Mouse (Mus musculus): ENCODE data around the gene Adi1. TPM values are rescaled to one million over a fixed set of nuclear protein-coding genes. Genes with fewer than 3 reads are reported as not detected.

The Adi1 gene
- polyA plus RNA-seq, 1 experiment from 2014 or later: 48.1 TPM

DNA sequence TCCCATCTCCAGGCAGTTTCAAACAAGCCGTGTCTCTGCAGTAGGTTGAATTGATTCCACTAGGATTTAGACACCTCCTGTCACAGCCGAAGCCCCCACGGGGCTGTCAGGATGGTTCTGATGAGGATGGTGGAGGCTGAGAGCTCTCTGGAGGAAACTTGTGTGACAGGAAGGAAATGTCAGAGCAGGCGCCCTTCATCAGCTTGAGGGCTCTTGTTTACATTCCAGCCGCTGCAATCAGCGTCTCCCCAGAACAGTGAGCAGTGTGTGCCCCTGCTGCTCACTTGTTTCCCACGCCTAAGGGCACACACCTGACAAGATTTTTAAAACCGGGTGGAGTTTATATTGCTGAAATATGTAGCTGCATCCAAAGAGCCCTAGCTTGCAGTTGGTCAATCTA lies 7.7 kb upstream of the Adi1 start:
- H3K9me3 ChIP-seq (replicated peaks): no peaks in the 10 kb centered on the region
- H3K4me1 ChIP-seq: peaks cover 9% of the 10 kb centered on the region
- no peak overlapping the region for H3K27ac ChIP-seq (replicated peaks)
- no peak overlapping the region for H3K4me3 ChIP-seq
- H3K27me3 ChIP-seq (ENCODE audit: low read depth, poor library complexity, severe bottlenecking): no peaks in the 10 kb centered on the region
- peaks cover 5% of the 10 kb centered on the region; the same call in 1 of the 2 replicates for H3K36me3 ChIP-seq
- no peak for DNase-seq (ENCODE audit: low spot score)
- 65% methylated on average over 8 of the region's 8 CpGs for WGBS

DNA sequence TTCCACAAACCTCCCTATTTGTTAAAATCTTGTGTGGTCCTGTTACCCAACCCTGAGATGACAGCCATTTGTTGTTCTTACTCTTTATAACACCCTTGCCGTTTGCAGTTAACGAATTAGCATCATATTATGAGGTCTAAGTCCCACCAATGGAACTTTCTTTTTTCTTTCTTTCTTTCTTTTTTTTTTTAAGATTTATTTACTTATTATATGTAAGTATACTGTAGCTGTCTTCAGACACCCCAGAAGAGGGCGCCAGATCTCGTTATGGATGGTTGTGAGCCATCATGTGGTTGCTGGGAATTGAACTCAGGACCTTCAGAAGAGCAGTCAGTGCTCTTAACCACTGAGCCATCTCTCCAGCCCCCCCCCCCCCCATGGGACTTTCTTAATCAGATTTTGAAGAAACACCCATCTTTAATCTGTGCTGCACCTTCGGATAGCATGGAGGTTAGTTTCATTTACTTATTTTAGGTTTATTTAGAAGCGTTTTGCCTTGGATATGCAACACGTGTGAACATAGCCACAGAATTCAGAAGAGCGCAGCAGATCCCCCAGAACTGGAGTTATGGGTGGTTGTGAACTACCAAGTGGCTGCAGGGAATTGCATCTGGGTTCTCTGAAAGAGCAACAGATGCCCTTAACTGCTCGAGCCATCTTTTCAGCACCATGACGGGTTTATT lies 852 bp upstream of the Adi1 start:
- Histone ChIP-seq H3K27me3 (ENCODE audit: low read depth, poor library complexity, severe bottlenecking) (no peaks in the 10 kb centered on the region), H3K36me3 (peaks cover 17% of the 10 kb centered on the region), H3K4me3 (no peak overlapping the region), H3K27ac (replicated peaks) (no peak overlapping the region), H3K4me1 (peaks cover 17% of the 10 kb centered on the region), H3K9me3 (replicated peaks) (no peaks in the 10 kb centered on the region)
- no peak for DNase-seq (ENCODE audit: low spot score)
- WGBS: 87% methylated on average over 10 of the region's 10 CpGs

DNA sequence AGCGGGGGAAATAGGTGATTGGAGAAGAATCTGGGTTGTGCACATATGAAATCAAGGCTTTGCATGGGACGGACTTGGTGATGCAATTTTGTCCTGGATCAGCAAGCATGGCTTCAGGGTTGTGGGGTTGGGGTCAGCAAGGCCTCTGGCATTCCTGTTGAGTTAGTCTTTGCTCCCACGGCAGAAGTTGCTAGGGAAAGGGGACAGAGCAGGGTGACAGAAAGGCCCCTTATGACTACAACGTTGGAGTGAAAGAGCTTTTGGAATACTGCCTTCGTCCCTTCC lies 836 bp downstream of the Adi1 start:
- H3K27ac ChIP-seq (replicated peaks): peak overlapping the region; percentile 92
- peak overlapping the region; percentile 64 for H3K4me3 ChIP-seq
- peaks cover 26% of the 10 kb centered on the region for H3K36me3 ChIP-seq
- no peaks in the 10 kb centered on the region for H3K27me3 ChIP-seq (ENCODE audit: low read depth, poor library complexity, severe bottlenecking)
- DNase-seq (ENCODE audit: low spot score): peak; percentile 18
- peaks cover 17% of the 10 kb centered on the region for H3K4me1 ChIP-seq
- no peaks in the 10 kb centered on the region for H3K9me3 ChIP-seq (replicated peaks)
- WGBS: 72% methylated on average over 5 of the region's 5 CpGs

GRCm38 (mm10) chr12:28684674-28685073 lies 9.6 kb downstream of the Adi1 start:
- no peak overlapping the region for H3K27ac ChIP-seq (replicated peaks)
- H3K27me3 ChIP-seq (ENCODE audit: low read depth, poor library complexity, severe bottlenecking): no peaks in the 10 kb centered on the region
- peaks cover 41% of the 10 kb centered on the region for H3K36me3 ChIP-seq
- no peaks in the 10 kb centered on the region for H3K9me3 ChIP-seq (replicated peaks)
- H3K4me3 ChIP-seq: no peak overlapping the region
- DNase-seq (ENCODE audit: low spot score): no peak
- H3K4me1 ChIP-seq: peaks cover 10% of the 10 kb centered on the region
- WGBS: 80% methylated on average over 1 of the region's 1 CpGs

- H3K4me3 ChIP-seq: no peak overlapping the region
- peaks cover 10% of the 10 kb centered on the region for H3K4me1 ChIP-seq
- 72% methylated on average over 3 of the region's 3 CpGs for WGBS
- DNase-seq (ENCODE audit: low spot score): no peak
- H3K36me3 ChIP-seq: peaks cover 48% of the 10 kb centered on the region
- H3K27me3 ChIP-seq (ENCODE audit: low read depth, poor library complexity, severe bottlenecking): no peaks in the 10 kb centered on the region
- no peaks in the 10 kb centered on the region for H3K9me3 ChIP-seq (replicated peaks)
- no peak overlapping the region for H3K27ac ChIP-seq (replicated peaks)
These were observed 10.7 kb downstream of the Adi1 start for GRCm38 (mm10) chr12:28685771-28686170.

DNA sequence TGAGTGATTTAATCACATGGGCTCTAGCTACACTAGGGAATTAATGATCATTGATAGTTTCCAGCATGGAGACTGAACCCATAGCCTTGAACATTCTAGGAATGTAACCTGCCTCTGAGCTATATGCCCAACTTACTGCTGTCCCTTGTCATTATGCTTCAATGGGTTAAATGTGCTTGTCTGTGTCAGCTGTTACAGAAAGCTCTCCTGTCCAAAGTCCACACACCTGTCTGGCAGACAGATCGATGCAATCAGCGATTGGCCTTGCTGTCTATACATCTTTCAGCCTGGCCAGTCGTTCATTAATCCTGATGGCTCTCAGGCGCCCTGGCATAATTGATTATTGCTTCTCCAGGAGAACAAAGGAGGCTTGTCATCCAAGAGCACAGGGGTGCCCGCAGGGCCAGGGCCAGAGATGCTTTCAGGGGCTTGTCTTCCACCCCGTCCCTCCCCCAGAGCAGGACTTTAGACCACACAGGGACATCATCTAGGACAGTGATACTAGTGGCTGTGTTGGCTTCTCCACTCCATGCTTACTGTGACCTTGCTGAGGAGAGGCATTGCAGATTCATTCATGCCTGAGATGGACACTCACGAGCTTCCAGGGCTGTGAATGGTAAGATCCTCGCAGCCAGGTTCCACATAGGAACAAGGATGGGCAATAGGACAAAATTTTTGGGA lies 11.3 kb downstream of the Adi1 start:
- 76% methylated on average over 8 of the region's 8 CpGs for whole genome bisulfite sequencing
- Histone ChIP-seq H3K36me3 (peaks cover 48% of the 10 kb centered on the region), H3K4me3 (no peak overlapping the region), H3K27ac (replicated peaks) (no peak overlapping the region), H3K27me3 (ENCODE audit: low read depth, poor library complexity, severe bottlenecking) (no peaks in the 10 kb centered on the region), H3K4me1 (peaks cover 10% of the 10 kb centered on the region), H3K9me3 (replicated peaks) (no peaks in the 10 kb centered on the region)
- no peak for DNase-seq (ENCODE audit: low spot score)

GRCm38 (mm10) chr12:28688996-28689395 lies 14.0 kb downstream of the Adi1 start:
- Histone ChIP-seq H3K9me3 (replicated peaks) (no peaks in the 10 kb centered on the region), H3K27me3 (ENCODE audit: low read depth, poor library complexity, severe bottlenecking) (no peaks in the 10 kb centered on the region), H3K36me3 (peaks cover 42% of the 10 kb centered on the region), H3K27ac (replicated peaks) (no peak overlapping the region), H3K4me3 (no peak overlapping the region), H3K4me1 (peaks cover 10% of the 10 kb centered on the region)
- DNase-seq (ENCODE audit: low spot score): no peak
- 67% methylated on average over 6 of the region's 6 CpGs for WGBS

- Histone ChIP-seq H3K36me3 (peaks cover 52% of the 10 kb centered on the region), H3K4me1 (peaks cover 9% of the 10 kb centered on the region)
These were observed 15.7 kb downstream of the Adi1 start for GRCm38 (mm10) chr12:28690730-28691129.

DNA sequence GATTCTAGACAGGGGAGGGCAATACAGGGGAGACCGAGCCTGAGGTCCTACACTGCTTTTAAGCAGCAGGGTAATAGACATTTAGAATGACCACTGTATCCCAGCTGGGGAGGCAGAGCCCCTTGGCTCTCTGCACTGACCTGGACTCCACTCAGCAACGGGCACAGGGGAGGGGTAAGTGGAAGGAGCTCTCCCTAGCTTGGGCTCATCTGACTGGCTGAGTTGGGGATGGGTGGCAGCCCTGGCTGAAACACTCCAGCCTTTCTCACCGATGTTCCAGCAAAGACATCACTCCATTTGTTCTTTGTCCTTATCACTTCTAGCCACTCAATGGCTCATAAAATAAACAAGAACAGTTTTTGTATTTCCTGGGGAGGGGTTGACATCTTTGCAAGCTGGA lies 18.7 kb downstream of the Adi1 start:
- Histone ChIP-seq H3K9me3 (replicated peaks) (no peaks in the 10 kb centered on the region), H3K36me3 (peaks cover 60% of the 10 kb centered on the region), H3K27me3 (ENCODE audit: low read depth, poor library complexity, severe bottlenecking) (no peaks in the 10 kb centered on the region), H3K4me1 (peaks cover 11% of the 10 kb centered on the region; the same call in 1 of the 2 replicates), H3K4me3 (no peak overlapping the region), H3K27ac (replicated peaks) (no peak overlapping the region)
- no peak for DNase-seq (ENCODE audit: low spot score)
- WGBS: 83% methylated on average over 3 of the region's 3 CpGs

More at GRCm38 (mm10) chr12:28690730-28691129, 15.7 kb downstream of the Adi1 start:
- DNase-seq (ENCODE audit: low spot score): no peak
- Histone ChIP-seq H3K9me3 (replicated peaks) (no peaks in the 10 kb centered on the region), H3K27ac (replicated peaks) (no peak overlapping the region), H3K27me3 (ENCODE audit: low read depth, poor library complexity, severe bottlenecking) (no peaks in the 10 kb centered on the region), H3K4me3 (no peak overlapping the region)
- 94% methylated on average over 7 of the region's 7 CpGs for WGBS

DNA sequence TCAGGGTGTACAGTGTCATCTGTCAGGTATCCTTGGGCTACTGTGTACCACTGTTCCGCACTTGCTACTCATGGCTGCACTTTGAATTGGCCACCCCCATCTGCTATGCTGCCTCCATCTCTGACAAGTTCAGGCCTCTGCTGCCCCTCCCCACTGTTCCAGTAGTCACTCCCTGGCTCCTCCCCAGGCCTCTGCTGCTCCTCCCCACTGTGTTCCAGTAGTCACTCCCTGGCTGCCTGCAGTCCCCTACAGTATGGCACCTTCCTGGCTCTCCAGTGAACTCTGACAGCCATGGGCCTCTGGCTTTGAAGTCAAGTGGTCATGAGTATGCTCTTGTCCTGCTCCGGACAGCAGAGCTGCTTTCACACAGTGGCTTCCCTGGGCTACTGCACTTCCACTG lies 19.2 kb downstream of the Adi1 start:
- peaks cover 55% of the 10 kb centered on the region for H3K36me3 ChIP-seq
- DNase-seq (ENCODE audit: low spot score): no peak
- H3K27ac ChIP-seq (replicated peaks): no peak overlapping the region
- WGBS: 92% methylated on average over 2 of the region's 2 CpGs
- no peaks in the 10 kb centered on the region for H3K9me3 ChIP-seq (replicated peaks)
- no peaks in the 10 kb centered on the region for H3K27me3 ChIP-seq (ENCODE audit: low read depth, poor library complexity, severe bottlenecking)
- H3K4me3 ChIP-seq: no peak overlapping the region
- H3K4me1 ChIP-seq: peaks cover 11% of the 10 kb centered on the region; the same call in 1 of the 2 replicates

DNA sequence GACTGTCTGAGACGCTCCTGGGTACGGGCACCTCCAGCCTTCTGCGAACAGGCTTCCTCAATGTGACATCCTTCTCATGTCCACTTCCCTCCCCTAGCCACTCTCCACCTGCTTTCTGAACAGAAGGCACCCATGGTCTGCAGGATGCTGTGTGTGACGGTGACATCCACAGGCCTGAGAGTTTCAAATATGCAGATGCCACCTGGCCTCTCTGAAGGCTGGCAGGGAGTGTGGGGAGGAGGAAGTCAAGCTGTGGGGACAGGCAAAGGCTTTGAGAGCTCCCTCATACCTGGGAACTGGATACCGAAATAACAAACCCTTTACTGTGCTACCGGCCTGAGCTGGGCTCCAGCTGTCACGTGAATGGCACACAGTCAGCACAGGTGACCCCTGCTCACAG lies 19.7 kb downstream of the Adi1 start:
- WGBS: 92% methylated on average over 7 of the region's 7 CpGs
- Histone ChIP-seq H3K36me3 (peaks cover 50% of the 10 kb centered on the region), H3K27ac (replicated peaks) (no peak overlapping the region), H3K4me3 (no peak overlapping the region), H3K4me1 (peaks cover 11% of the 10 kb centered on the region), H3K9me3 (replicated peaks) (no peaks in the 10 kb centered on the region), H3K27me3 (ENCODE audit: low read depth, poor library complexity, severe bottlenecking) (no peaks in the 10 kb centered on the region)
- no peak for DNase-seq (ENCODE audit: low spot score)

DNA sequence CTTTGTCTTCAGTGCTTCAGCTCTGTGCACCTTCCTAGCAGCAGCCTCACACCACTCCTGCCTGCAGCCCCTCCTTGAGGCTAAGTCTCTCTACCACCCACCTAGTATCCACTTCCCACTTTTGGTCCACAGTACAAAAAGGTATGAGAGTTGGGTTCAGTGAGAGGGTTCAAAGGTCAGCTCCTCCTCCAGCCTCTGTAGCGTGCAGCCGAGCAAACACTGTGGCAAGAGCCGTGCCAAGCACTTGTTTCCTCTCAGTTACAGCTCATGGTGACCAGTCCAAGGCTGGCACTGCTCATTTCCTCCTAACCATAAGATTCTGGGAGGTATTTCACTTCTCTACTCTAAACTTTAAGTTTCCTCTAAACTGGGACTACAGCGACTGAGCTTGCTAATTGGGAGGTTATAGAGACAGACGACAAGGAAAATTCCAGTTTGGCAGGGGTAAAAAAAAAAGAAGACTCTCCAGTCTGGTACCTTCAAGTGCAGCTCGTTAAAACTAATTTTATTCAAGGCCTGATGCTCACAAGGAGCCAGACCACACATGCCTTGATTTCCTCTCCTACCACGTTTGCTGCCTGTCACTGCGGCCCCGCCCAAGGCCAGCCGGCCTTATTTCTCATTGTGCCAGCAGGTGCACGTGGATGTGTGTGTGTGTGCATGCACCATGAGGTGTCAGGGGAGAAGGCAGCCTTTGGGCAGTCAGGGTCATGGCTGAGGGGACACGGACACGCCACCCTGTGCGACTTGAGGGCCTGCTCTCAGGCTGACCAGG lies 23.0 kb downstream of the Adi1 start:
- H3K27me3 ChIP-seq (ENCODE audit: low read depth, poor library complexity, severe bottlenecking): peaks cover 5% of the 10 kb centered on the region
- peaks cover 21% of the 10 kb centered on the region for H3K4me1 ChIP-seq
- 72% methylated on average over 14 of the region's 14 CpGs for WGBS
- peaks cover 29% of the 10 kb centered on the region for H3K36me3 ChIP-seq
- no peak overlapping the region for H3K4me3 ChIP-seq
- no peak for DNase-seq (ENCODE audit: low spot score)
- no peaks in the 10 kb centered on the region for H3K9me3 ChIP-seq (replicated peaks)
- H3K27ac ChIP-seq (replicated peaks): no peak overlapping the region; the same call in 1 of the 2 replicates

DNA sequence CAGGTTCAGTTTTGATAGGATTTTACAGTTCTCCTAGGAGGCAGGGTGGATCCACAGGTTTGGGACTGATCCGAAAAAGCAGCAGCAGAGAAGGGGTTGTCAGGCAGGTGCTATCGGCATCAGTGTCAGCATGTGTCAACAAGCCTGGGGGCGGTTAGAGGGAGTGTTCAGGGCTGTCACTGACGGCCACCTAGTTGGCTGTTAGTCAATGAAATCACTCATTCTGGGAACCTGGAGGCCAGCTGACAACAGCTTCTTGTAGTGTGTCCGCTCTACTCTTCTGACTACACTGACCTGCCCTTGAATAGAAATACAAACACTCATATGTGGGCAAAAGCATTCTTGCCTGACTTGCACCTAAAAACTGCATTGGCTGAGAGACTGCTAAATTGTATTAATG lies 24.1 kb downstream of the Adi1 start:
- H3K9me3 ChIP-seq (replicated peaks): no peaks in the 10 kb centered on the region
- peaks cover 5% of the 10 kb centered on the region for H3K27me3 ChIP-seq (ENCODE audit: low read depth, poor library complexity, severe bottlenecking)
- H3K36me3 ChIP-seq: peaks cover 31% of the 10 kb centered on the region
- no peak overlapping the region for H3K4me3 ChIP-seq
- WGBS: 90% methylated on average over 5 of the region's 5 CpGs
- peaks cover 27% of the 10 kb centered on the region for H3K4me1 ChIP-seq
- no peak for DNase-seq (ENCODE audit: low spot score)
- H3K27ac ChIP-seq (replicated peaks): no peak overlapping the region
